Mouse (Mus musculus): Measurements from ENCODE around the gene Trim29. TPM values are rescaled to one million over a fixed set of nuclear protein-coding genes. Genes with fewer than 3 reads are reported as not detected.

Gene Trim29
- total and polyA plus RNA-seq, 3 experiments, result 0.10 to 0.20 (median 0.14) TPM

GRCm38 (mm10) chr9:43384400-43384799, 73.8 kb downstream of the Trim29 start:
- no peak for DNase-seq

Other genes starting within 250 kb of the Trim29 start
- 100 to 1,000 TPM; 119 to 126 TPM for gene Arhgef12, start 203.6 kb upstream of the Trim29 start, total RNA-seq (2021)
- gene Arhgef12, start 203.6 kb upstream of the Trim29 start, polyA plus RNA-seq (2012; rRNA removed), result 21.3 and 25.2 TPM in 2 replicates
- 10 to 100 TPM in 1 of 2 experiments, 1 to 10 TPM in 1; 3.3 to 11.0 TPM for gene Tmem136, start 194.3 kb upstream of the Trim29 start, total RNA-seq (2021)
- gene Tmem136, start 194.3 kb upstream of the Trim29 start, polyA plus RNA-seq (2012; rRNA removed), result 5.2 and 5.8 TPM in 2 replicates
- not detected for gene Pou2f3, start 100.5 kb upstream of the Trim29 start, total RNA-seq (2021)
- 0.03 TPM in 1 of 2 replicates, not detected in the other for gene Pou2f3, start 100.5 kb upstream of the Trim29 start, polyA plus RNA-seq (2012; rRNA removed)
- gene Oaf, start 70.9 kb upstream of the Trim29 start, total RNA-seq (2021), result 10 to 100 TPM; 13.5 to 28.5 TPM
- 13.4 and 25.1 TPM in 2 replicates for gene Oaf, start 70.9 kb upstream of the Trim29 start, polyA plus RNA-seq (2012; rRNA removed)

Measured in adrenal gland, adult 2 months (tissue).